Mouse (Mus musculus): ENCODE measurements around the gene Ncor1. TPM values are rescaled to one million over a fixed set of nuclear protein-coding genes. Genes with fewer than 3 reads are reported as not detected.
"Not testable (repeated sequence)": the region's sequence is repeated elsewhere in the genome, so short reads cannot be mapped to it uniquely, and the experiment has no call there.

Gene Ncor1
- polyA plus RNA-seq, 1 experiment from 2014 or later: 140 TPM

- WGBS: 91% methylated on average over 4 of the region's 4 CpGs
- Histone ChIP-seq H3K4me1 (no peaks in the 10 kb centered on the region), H3K36me3 (peaks cover 48% of the 10 kb centered on the region), H3K27ac (no peak overlapping the region), H3K27me3 (replicated peaks) (no peaks in the 10 kb centered on the region), H3K4me3 (replicated peaks) (no peak overlapping the region), H3K4me2 (no peak overlapping the region), H3K9me3 (no peaks in the 10 kb centered on the region), H3K9ac (no peak overlapping the region)
- no peak for ATAC-seq (ENCODE audit: insufficient read depth, low FRiP score, low read depth)
Measured at GRCm38 (mm10) chr11:62332228-62332627, 126.1 kb downstream of the Ncor1 start.

DNA sequence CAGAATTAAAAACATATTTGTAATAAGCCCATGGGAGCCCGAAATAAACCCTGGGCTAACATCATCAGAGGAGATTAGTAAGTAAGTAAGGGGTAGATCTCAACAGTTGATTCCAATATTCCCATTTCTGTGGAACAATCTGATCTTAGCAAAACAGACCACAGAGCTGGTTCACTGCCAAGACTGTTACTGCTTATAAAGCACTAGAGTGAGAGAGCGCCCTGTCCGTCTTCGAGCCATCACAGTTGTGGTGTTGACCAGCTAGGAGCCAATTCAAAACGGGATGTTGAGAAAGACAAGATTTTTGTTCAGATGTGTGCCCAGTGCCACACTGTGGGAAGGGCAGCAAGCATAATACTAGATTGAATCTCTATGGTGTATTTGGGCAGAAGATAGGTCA, 127.2 kb downstream of the Ncor1 start:
- 89% methylated on average over 5 of the region's 5 CpGs for WGBS
- no peak overlapping the region for H3K9ac ChIP-seq
- no peaks in the 10 kb centered on the region for H3K27me3 ChIP-seq (replicated peaks)
- H3K9me3 ChIP-seq: no peaks in the 10 kb centered on the region
- H3K36me3 ChIP-seq: peaks cover 46% of the 10 kb centered on the region
- no peak for ATAC-seq (ENCODE audit: insufficient read depth, low FRiP score, low read depth)
- H3K4me3 ChIP-seq (replicated peaks): no peak overlapping the region
- H3K4me2 ChIP-seq: no peak overlapping the region
- no peak overlapping the region for H3K27ac ChIP-seq
- no peaks in the 10 kb centered on the region for H3K4me1 ChIP-seq

DNA sequence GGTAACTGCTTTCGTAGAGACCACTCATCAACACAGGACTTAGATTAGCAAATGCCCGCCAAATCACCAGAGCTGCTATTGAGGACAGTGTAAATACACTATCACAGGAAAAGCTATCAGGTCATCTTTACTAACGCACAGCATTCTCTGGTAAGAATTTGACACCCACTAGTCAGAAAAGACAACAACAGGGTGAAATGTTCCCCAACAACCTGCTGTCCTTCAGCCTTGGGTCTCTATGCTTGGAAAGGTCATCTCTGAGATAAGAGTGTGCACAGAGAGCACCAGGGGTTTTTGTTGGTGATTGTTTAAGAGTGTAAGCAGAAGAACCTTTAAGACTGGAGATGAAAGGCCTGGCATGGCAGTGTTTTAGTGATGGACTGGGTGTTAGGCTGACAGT, 134.7 kb downstream of the Ncor1 start:
- Histone ChIP-seq H3K27ac (no peak overlapping the region), H3K36me3 (peaks cover 43% of the 10 kb centered on the region), H3K9ac (no peak overlapping the region), H3K4me3 (replicated peaks) (no peak overlapping the region), H3K4me2 (no peak overlapping the region), H3K4me1 (no peaks in the 10 kb centered on the region), H3K27me3 (replicated peaks) (no peaks in the 10 kb centered on the region), H3K9me3 (no peaks in the 10 kb centered on the region)
- WGBS: 68% methylated on average over 3 of the region's 3 CpGs
- no peak for ATAC-seq (ENCODE audit: insufficient read depth, low FRiP score, low read depth)

DNA sequence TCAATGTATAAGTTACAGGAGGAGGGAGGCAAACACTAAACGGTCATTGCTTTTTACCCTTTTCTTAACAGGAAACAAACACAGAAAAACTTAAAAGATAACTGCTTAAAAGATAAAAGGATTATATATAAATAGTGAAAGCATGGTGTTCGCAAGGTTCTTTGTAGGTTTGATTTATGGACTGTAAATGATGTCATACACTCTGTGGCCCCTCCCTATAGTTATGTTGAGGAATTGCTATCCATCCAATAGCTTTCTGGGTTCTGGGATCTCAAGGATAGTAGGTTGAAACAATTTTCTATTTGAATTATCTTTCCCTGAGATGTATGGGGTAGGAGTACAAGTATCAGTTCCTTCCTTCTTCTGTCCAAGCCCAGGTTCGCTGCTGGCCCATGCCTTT, 138.2 kb downstream of the Ncor1 start:
- Histone ChIP-seq H3K4me1 (no peaks in the 10 kb centered on the region), H3K27ac (no peak overlapping the region), H3K9me3 (no peaks in the 10 kb centered on the region), H3K4me2 (no peak overlapping the region), H3K36me3 (peaks cover 35% of the 10 kb centered on the region), H3K4me3 (replicated peaks) (no peak overlapping the region), H3K27me3 (replicated peaks) (no peaks in the 10 kb centered on the region), H3K9ac (no peak overlapping the region)
- no peak for ATAC-seq (ENCODE audit: insufficient read depth, low FRiP score, low read depth)
- 73% methylated on average over 3 of the region's 3 CpGs for WGBS

GRCm38 (mm10) chr11:62317746-62318145, 140.6 kb downstream of the Ncor1 start:
- no peak for ATAC-seq (ENCODE audit: insufficient read depth, low FRiP score, low read depth)
- Histone ChIP-seq H3K27ac (no peak overlapping the region), H3K9ac (no peak overlapping the region), H3K4me3 (replicated peaks) (no peak overlapping the region), H3K36me3 (peaks cover 45% of the 10 kb centered on the region), H3K4me2 (no peak overlapping the region), H3K4me1 (no peaks in the 10 kb centered on the region), H3K27me3 (replicated peaks) (no peaks in the 10 kb centered on the region), H3K9me3 (no peaks in the 10 kb centered on the region)
- 87% methylated on average over 11 of the region's 11 CpGs for WGBS

GRCm38 (mm10) chr11:62314984-62315383, 143.4 kb downstream of the Ncor1 start:
- Histone ChIP-seq H3K9me3 (no peaks in the 10 kb centered on the region), H3K4me3 (replicated peaks) (no peak overlapping the region), H3K4me2 (no peak overlapping the region), H3K9ac (no peak overlapping the region), H3K36me3 (peaks cover 36% of the 10 kb centered on the region), H3K4me1 (no peaks in the 10 kb centered on the region), H3K27me3 (replicated peaks) (no peaks in the 10 kb centered on the region), H3K27ac (no peak overlapping the region)
- no peak for ATAC-seq (ENCODE audit: insufficient read depth, low FRiP score, low read depth)
- 94% methylated on average over 5 of the region's 5 CpGs for WGBS

DNA sequence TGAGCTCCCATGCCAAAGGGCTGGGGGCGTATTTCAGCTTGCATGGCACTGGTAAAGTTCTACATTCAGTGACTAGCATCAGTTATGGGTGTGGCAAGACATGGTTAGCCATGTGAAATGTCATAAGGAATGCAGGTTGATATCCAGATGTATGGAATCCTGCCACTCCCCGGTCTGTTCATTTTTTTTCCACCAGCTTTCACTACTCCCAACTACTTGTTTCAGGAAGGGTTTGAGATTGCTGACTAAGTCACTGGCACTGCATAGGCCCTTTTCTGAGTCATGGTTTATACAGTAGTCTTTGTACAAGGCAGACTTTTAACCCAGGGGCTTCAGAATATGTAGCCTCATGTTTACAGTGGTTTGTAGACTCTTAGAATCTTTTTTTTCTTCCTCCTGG, 149.0 kb downstream of the Ncor1 start:
- H3K27me3 ChIP-seq (replicated peaks): no peaks in the 10 kb centered on the region
- WGBS: 91% methylated on average over 2 of the region's 2 CpGs
- no peak overlapping the region for H3K4me3 ChIP-seq (replicated peaks)
- peaks cover 15% of the 10 kb centered on the region for H3K36me3 ChIP-seq
- no peak for ATAC-seq (ENCODE audit: insufficient read depth, low FRiP score, low read depth)
- H3K4me1 ChIP-seq: no peaks in the 10 kb centered on the region
- H3K9me3 ChIP-seq: no peaks in the 10 kb centered on the region
- H3K27ac ChIP-seq: no peak overlapping the region
- no peak overlapping the region for H3K9ac ChIP-seq
- H3K4me2 ChIP-seq: no peak overlapping the region

GRCm38 (mm10) chr11:62305866-62306265, 152.5 kb downstream of the Ncor1 start:
- no peaks in the 10 kb centered on the region; the same call in none of the 2 replicates for H3K36me3 ChIP-seq
- ATAC-seq (ENCODE audit: insufficient read depth, low FRiP score, low read depth): no peak
- no peaks in the 10 kb centered on the region for H3K9me3 ChIP-seq
- no peak overlapping the region for H3K4me2 ChIP-seq
- 95% methylated on average over 2 of the region's 2 CpGs for WGBS
- no peak overlapping the region for H3K27ac ChIP-seq
- no peaks in the 10 kb centered on the region for H3K27me3 ChIP-seq (replicated peaks)
- H3K4me1 ChIP-seq: no peaks in the 10 kb centered on the region
- no peak overlapping the region for H3K4me3 ChIP-seq (replicated peaks)
- H3K9ac ChIP-seq: no peak overlapping the region

DNA sequence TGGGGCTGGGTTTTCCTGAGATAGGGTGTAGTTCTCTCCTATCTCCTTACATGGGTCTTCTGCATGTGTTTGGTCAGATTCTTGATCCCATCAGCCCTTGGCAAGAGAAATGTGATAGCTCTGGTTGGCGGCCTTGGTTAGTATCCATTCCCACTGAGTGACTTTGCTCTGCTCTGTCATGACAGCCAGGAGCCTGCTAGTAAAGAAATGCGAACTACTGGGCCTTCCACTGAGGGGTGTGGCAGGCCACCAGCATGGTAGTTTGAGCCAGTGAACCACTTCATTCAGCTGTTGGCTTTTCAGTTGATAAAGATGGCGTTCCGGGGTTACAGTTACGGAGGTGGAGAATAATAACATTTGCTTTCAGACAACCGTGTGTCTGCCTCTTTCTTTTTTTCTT, 159.5 kb downstream of the Ncor1 start:
- Histone ChIP-seq H3K4me1 (no peaks in the 10 kb centered on the region), H3K4me2 (no peak overlapping the region), H3K27me3 (replicated peaks) (no peaks in the 10 kb centered on the region), H3K9ac (no peak overlapping the region), H3K36me3 (no peaks in the 10 kb centered on the region), H3K4me3 (replicated peaks) (no peak overlapping the region), H3K27ac (no peak overlapping the region), H3K9me3 (no peaks in the 10 kb centered on the region)
- ATAC-seq (ENCODE audit: insufficient read depth, low FRiP score, low read depth): no peak
- WGBS: 83% methylated on average over 6 of the region's 6 CpGs

DNA sequence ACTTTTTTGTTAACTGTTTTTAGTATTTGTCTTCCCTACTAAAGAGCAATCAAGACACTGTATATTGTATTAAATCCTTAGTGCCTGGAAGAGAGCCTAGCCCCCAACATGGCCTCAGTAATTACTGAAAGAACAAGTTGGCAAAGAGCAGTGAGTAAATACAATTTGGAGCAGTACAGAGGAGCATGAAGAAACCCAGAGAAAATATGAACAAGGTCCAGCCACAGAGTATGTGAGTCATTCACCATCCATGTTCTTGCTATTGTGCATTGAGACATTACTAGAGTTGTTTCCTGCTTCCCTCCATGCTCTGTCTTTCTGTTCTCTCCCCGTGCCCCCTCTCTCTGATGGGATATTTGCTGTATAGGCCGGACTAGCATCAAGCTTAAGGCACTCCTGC, 164.2 kb downstream of the Ncor1 start:
- Histone ChIP-seq H3K4me2 (no peak overlapping the region), H3K27me3 (replicated peaks) (no peaks in the 10 kb centered on the region), H3K9me3 (no peaks in the 10 kb centered on the region), H3K27ac (no peak overlapping the region), H3K4me1 (no peaks in the 10 kb centered on the region), H3K36me3 (peaks cover 5% of the 10 kb centered on the region; the same call in 1 of the 2 replicates), H3K4me3 (replicated peaks) (no peak overlapping the region), H3K9ac (no peak overlapping the region)
- no peak for ATAC-seq (ENCODE audit: insufficient read depth, low FRiP score, low read depth)
- WGBS: 83% methylated on average over 2 of the region's 2 CpGs

DNA sequence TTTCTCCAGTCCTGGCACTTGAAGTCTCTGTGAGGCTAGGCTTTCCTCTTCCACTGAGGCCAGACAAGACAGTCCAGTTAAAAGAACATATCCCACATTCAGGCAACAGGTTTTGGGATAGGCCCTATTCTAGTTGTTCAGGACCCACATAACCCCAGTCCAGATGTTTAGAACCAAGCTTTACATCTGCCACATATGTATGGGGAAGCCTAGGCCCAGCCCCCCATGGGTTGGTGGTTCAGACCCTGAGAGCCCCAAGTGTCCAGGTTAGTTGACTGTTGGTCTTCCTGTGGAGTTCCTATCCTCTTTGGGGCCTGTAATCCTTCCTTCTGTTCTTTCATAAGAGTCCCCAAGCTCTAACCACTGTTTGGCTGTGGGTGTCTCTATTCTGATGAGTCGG, 170.6 kb downstream of the Ncor1 start:
- WGBS: 93% methylated on average over 1 of the region's 1 CpGs
- no peaks in the 10 kb centered on the region for H3K27me3 ChIP-seq (replicated peaks)
- ATAC-seq (ENCODE audit: insufficient read depth, low FRiP score, low read depth): no peak
- H3K4me2 ChIP-seq: no peak overlapping the region
- no peaks in the 10 kb centered on the region for H3K4me1 ChIP-seq
- H3K9ac ChIP-seq: no peak overlapping the region
- no peaks in the 10 kb centered on the region for H3K9me3 ChIP-seq
- no peak overlapping the region for H3K4me3 ChIP-seq (replicated peaks)
- no peaks in the 10 kb centered on the region for H3K36me3 ChIP-seq
- no peak overlapping the region for H3K27ac ChIP-seq

- no peaks in the 10 kb centered on the region for H3K27me3 ChIP-seq (replicated peaks)
- no peak overlapping the region for H3K4me3 ChIP-seq (replicated peaks)
- no peaks in the 10 kb centered on the region for H3K36me3 ChIP-seq
- WGBS: 83% methylated on average over 8 of the region's 8 CpGs
- H3K9ac ChIP-seq: no peak overlapping the region
- H3K9me3 ChIP-seq: no peaks in the 10 kb centered on the region
- no peak for ATAC-seq (ENCODE audit: insufficient read depth, low FRiP score, low read depth)
- H3K4me2 ChIP-seq: no peak overlapping the region
- H3K27ac ChIP-seq: no peak overlapping the region
- peaks cover 2% of the 10 kb centered on the region; the same call in 1 of the 2 replicates for H3K4me1 ChIP-seq
Measured at GRCm38 (mm10) chr11:62285020-62285419, 173.3 kb downstream of the Ncor1 start.

- H3K4me1 ChIP-seq; H3K36me3 ChIP-seq; H3K9ac ChIP-seq; H3K4me2 ChIP-seq; H3K4me3 ChIP-seq (replicated peaks); H3K27ac ChIP-seq; H3K27me3 ChIP-seq (replicated peaks); H3K9me3 ChIP-seq; ATAC-seq (ENCODE audit: insufficient read depth, low FRiP score, low read depth): not testable (repeated sequence)
- WGBS: 88% methylated on average over 3 of the region's 3 CpGs
Measured at GRCm38 (mm10) chr11:62284020-62284419, 174.3 kb downstream of the Ncor1 start.
